Mouse (Mus musculus) intestine, embryonic 14.5 days (tissue): ENCODE results near the gene Odf4. TPM values are rescaled to one million over a fixed set of nuclear protein-coding genes. Genes with fewer than 3 reads are reported as not detected.
"Not testable (repeated sequence)": the region's sequence is repeated elsewhere in the genome, so short reads cannot be mapped to it uniquely, and the experiment has no call there.

Experiments
- ATAC-seq: fragments of 200-750 bp; cut with Nextera tagmentation; replicated peaks from 2 replicates; pipeline ENCODE4 v1.8.0; 2017; ENCODE audit warnings: low read depth, moderate number of reproducible peaks, moderate TSS enrichment, moderate library complexity; ENCODE audit not compliant: low FRiP score, low TSS enrichment
- DNase-seq: peaks from one replicate; pipeline ENCODE4 v3.0.0-alpha.2; 2018; ENCODE audit warnings: low spot score
- H3K27ac ChIP-seq: fragments of 300-500 bp; sonication (generic); 2 replicates; pipeline ENCODE4 v1.5.1; 2014; ENCODE audit warnings: low read depth, mild to moderate bottlenecking, control low read depth
- H3K27me3 ChIP-seq: fragments of 300-500 bp; sonication (generic); replicated peaks from 2 replicates; pipeline ENCODE4 v1.6.1; 2014; ENCODE audit warnings: low read length, control low read depth; ENCODE audit not compliant: control insufficient read depth, insufficient read depth
- H3K36me3 ChIP-seq: fragments of 300-500 bp; sonication (generic); 2 replicates; pipeline ENCODE4 v1.6.1; 2014; ENCODE audit warnings: low read length, control low read depth; ENCODE audit not compliant: control insufficient read depth, insufficient read depth
- H3K4me1 ChIP-seq: fragments of 300-500 bp; sonication (generic); replicated peaks from 2 replicates; pipeline ENCODE4 v1.6.1; 2014; ENCODE audit warnings: low read length, control low read depth, mixed read lengths; ENCODE audit not compliant: control insufficient read depth, insufficient read depth
- H3K4me2 ChIP-seq: fragments of 300-500 bp; sonication (generic); 2 replicates; pipeline ENCODE4 v1.6.1; 2014; ENCODE audit warnings: low read length
- H3K4me3 ChIP-seq: fragments of 300-500 bp; sonication (generic); 2 replicates; pipeline ENCODE4 v1.5.1; 2014; ENCODE audit warnings: low read depth, low read length, control low read depth, mixed read lengths
- H3K9ac ChIP-seq: fragments of 300-500 bp; sonication (generic); 2 replicates; pipeline ENCODE4 v1.6.1; 2014; ENCODE audit warnings: mild to moderate bottlenecking, low read length
- H3K9me3 ChIP-seq: fragments of 300-500 bp; sonication (generic); 2 replicates; pipeline ENCODE4 v1.6.1; 2016; ENCODE audit warnings: low read length, control low read depth; ENCODE audit not compliant: control insufficient read depth
- WGBS: fragments of 180-500 bp; shearing (Covaris S2); extraction: QIAGEN DNeasy Blood & Tissue Kit; methylation state at CpG from one replicate; pipeline ENCODE4 v1.1.7; 2014; 5-methylcytosine and 5-hydroxymethylcytosine counted together
- polyA plus RNA-seq: library from polyadenylated mRNA; unstranded; fragments of >200 nt; fragmentation: Nextera tagmentation; extraction: Ambion mirVana; gene quantifications from 2 replicates; pipeline ENCODE4 v1.2.1, GENCODE M21; 2014

Gene Odf4
- polyA plus RNA-seq, 1 experiment from 2014 or later, result 0.22 TPM

DNA sequence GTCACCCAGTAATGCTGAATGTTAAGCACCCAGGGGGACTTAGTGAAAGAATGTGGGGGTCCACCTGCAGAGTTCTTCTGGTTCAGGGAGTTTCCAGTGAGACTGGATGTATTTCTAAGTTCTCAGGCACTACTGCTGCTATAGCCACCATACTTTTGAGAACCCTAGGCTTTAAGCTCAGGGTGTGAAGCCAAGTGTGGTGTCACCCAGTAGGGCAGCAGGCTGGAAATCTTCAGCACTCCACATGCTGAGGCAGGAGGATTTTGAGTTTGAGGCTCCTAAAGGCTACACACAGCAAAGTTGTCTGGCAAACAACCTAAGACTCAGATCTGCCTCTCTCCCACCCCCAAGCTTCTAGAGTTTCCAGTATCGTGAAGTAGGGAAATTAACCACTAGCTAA, 39.7 kb upstream of the Odf4 start:
- DNase-seq (no peak), ATAC-seq (no peak)
- 48% methylated on average over 1 of the region's 1 CpGs for WGBS
- Histone ChIP-seq H3K27ac (no peak overlapping the region), H3K4me2 (no peak overlapping the region), H3K9ac (no peak overlapping the region), H3K4me3 (no peak overlapping the region), H3K4me1 (peaks cover 4% of the 10 kb centered on the region; the same call in 1 of the 2 replicates), H3K9me3 (no peaks in the 10 kb centered on the region), H3K27me3 (no peaks in the 10 kb centered on the region), H3K36me3 (no peaks in the 10 kb centered on the region)

DNA sequence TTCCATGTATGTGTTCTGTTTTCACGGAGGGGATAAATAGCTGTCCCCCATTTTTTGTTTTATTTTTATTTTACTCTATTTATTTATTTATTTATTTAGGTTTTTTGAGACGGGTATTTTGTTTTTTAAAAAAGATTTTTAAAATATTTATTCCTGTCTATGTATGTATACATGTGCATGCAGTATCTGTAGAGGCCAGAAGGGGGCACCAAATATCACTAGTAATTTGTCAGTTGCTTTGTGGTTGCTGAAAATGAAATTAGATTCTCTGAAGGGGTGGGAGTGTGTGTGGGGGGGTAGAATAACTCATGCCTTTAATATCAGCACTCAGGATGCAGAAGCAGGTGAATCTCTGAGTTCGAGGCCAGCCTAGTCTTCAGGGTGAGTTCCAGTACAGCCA, 39.0 kb upstream of the Odf4 start:
- DNase-seq, result peak; percentile 72
- H3K4me2 ChIP-seq, result no peak overlapping the region
- H3K4me1 ChIP-seq, result peaks cover 4% of the 10 kb centered on the region; the same call in 1 of the 2 replicates
- no peaks in the 10 kb centered on the region for H3K9me3 ChIP-seq
- 32% methylated on average over 3 of the region's 3 CpGs for WGBS
- no peaks in the 10 kb centered on the region for H3K36me3 ChIP-seq
- H3K27me3 ChIP-seq, result no peaks in the 10 kb centered on the region
- no peak for ATAC-seq
- H3K27ac ChIP-seq, result no peak overlapping the region
- no peak overlapping the region for H3K4me3 ChIP-seq
- no peak overlapping the region for H3K9ac ChIP-seq

DNA sequence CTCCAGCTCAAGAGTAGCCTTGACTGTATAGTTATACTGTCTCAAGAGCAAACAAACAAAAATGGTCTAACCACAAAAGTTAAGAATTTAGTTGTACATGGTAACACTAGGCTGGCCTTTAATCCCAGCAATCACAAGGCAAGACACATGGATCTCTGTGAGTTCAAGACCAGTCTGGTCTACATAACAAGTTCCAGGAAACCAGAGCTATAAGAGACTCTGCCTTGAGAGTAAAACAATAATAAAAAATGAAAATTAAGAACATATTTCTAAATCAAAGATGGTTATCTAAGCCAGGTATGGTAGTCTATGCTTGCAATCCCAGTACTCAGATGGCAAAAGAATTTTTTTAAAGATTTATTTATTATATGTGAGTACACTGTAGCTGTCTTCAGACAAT, 38.2 kb upstream of the Odf4 start:
- ATAC-seq (no peak), DNase-seq (no peak)
- Histone ChIP-seq H3K36me3 (no peaks in the 10 kb centered on the region), H3K9me3 (no peaks in the 10 kb centered on the region), H3K4me2 (no peak overlapping the region), H3K27me3 (no peaks in the 10 kb centered on the region), H3K4me1 (peaks cover 4% of the 10 kb centered on the region; the same call in 1 of the 2 replicates), H3K4me3 (no peak overlapping the region), H3K9ac (no peak overlapping the region), H3K27ac (no peak overlapping the region)

DNA sequence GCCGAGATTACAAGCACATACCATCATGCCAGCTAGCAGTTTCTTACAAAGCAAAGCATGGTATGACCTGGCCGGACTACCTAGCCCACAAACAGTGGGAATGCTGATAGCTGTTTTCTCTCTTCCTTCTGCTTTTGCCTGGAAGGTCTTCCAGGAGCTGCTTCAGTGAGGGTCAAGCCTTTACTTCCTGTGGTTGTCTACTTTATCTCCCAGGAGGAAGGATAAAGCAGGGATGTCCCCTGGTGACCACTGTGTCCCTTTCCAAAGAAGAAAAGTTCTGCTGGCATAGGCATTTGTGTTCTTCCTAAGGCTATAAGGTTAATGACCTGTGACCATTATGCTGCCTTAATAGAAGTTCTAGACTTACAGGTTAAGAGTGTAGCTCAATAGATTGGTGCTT, 36.5 kb upstream of the Odf4 start:
- H3K9ac ChIP-seq, result no peak overlapping the region
- peaks cover 4% of the 10 kb centered on the region; the same call in 1 of the 2 replicates for H3K4me1 ChIP-seq
- WGBS, result 83% methylated on average over 2 of the region's 2 CpGs
- H3K4me3 ChIP-seq, result no peak overlapping the region
- no peak overlapping the region for H3K27ac ChIP-seq
- H3K27me3 ChIP-seq, result no peaks in the 10 kb centered on the region
- DNase-seq, result no peak
- ATAC-seq, result no peak
- no peaks in the 10 kb centered on the region for H3K9me3 ChIP-seq
- H3K36me3 ChIP-seq, result no peaks in the 10 kb centered on the region
- H3K4me2 ChIP-seq, result no peak overlapping the region

DNA sequence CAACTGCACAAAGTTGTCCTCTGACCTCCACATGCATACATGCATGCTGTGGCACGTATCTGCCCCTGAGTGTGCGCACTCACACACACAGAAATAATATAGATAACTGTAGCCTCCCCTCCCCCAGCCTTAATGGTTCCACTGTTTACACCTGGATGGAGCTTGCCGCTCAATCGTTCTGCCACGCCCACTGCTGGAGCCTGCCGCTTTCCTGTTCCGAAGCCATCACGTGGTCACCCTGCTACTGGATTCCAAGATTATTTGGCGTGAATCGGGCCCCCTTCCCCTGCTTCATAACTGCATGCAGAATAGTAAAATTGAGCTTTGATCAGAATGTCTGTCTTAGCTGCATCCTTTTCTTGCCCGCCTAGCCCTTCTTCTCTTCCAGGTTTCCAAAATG, 35.3 kb upstream of the Odf4 start:
- not testable (repeated sequence) for H3K4me2 ChIP-seq

DNA sequence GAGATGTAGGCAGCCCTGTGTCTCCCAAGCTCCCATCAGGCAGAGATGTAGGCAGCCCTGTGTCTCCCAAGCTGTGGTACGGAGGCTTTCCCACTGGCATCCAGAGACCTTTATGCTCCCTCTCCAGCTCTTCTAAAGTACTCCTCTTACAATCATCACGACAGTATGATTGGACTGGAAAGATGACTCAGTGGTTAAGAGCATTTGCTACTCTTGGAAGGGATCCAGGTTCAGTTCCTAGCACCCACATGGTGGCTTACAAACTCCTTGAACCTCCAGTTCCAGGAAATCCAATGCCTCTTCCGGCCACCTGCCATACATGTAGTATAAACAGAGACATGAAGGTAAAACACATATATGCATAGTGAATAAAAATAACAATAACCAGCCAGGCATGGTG, 34.7 kb upstream of the Odf4 start:
- Histone ChIP-seq H3K36me3 (no peaks in the 10 kb centered on the region), H3K9ac (no peak overlapping the region), H3K4me3 (no peak overlapping the region), H3K4me2 (no peak overlapping the region), H3K4me1 (no peaks in the 10 kb centered on the region), H3K27me3 (peaks cover 8% of the 10 kb centered on the region; the same call in 1 of the 2 replicates), H3K9me3 (no peaks in the 10 kb centered on the region), H3K27ac (no peak overlapping the region)
- DNase-seq, result no peak
- no peak for ATAC-seq
- WGBS, result 73% methylated on average over 3 of the region's 3 CpGs

More for the DNA sequence above, 35.3 kb upstream of the Odf4 start:
- DNase-seq, H3K27ac ChIP-seq, H3K27me3 ChIP-seq, H3K4me3 ChIP-seq, H3K9ac ChIP-seq, ATAC-seq, H3K36me3 ChIP-seq, H3K9me3 ChIP-seq, H3K4me1 ChIP-seq: not testable (repeated sequence)
- WGBS, result 19% methylated on average over 11 of the region's 11 CpGs

DNA sequence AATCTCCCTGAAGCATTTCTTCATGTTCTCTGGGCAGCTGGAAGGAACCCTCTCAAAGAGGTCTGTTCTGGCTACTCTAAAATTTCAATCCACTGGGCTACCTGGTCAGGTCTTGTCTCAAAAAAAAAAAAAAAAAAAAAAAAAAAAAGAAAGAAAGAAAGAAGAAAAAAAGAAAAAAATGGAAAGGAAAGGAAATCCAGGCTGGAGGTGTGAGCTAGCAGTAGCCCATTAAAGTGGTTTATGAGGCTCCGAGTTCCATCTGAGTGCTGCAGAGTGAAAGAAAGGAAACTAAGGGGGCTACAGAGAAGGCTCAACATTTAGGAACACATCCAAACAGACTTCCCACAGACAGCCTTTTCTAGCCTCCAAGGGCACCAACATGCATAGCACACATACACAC, 31.1 kb upstream of the Odf4 start:
- H3K4me1 ChIP-seq, result peaks cover 4% of the 10 kb centered on the region; the same call in 1 of the 2 replicates
- H3K4me3 ChIP-seq, result no peak overlapping the region
- 89% methylated on average over 1 of the region's 1 CpGs for WGBS
- no peaks in the 10 kb centered on the region for H3K9me3 ChIP-seq
- no peaks in the 10 kb centered on the region for H3K36me3 ChIP-seq
- no peak overlapping the region for H3K4me2 ChIP-seq
- DNase-seq (no peak), ATAC-seq (no peak)
- H3K27me3 ChIP-seq, result peaks cover 37% of the 10 kb centered on the region
- H3K9ac ChIP-seq, result no peak overlapping the region
- H3K27ac ChIP-seq, result no peak overlapping the region

DNA sequence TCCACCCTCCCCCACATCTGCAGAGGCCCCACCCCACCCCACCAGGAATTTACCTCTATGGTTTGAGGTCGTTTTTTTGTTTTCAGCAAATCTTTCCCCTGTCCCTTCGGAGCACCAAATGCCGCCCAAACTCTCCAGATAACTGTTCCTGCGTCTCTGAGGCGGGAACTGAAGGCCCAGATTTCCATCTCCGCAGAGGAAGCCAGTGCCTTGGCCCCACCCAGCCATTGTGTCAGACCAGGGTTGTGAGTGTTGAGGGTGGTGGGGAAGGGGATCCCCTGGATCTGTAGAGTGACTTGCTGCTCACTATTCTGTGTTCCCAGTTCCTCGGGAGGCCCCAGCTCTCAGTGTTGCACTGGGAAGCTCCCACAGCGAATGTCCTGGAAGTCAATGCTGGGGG, 30.4 kb upstream of the Odf4 start, which contains the start of gene Arhgef15:
Arhgef15 (minus strand) TSS at position 173 of the 400 bp plus-strand sequence.
- no peak for ATAC-seq
- Histone ChIP-seq H3K9me3 (no peaks in the 10 kb centered on the region), H3K27me3 (peaks cover 38% of the 10 kb centered on the region), H3K4me1 (peaks cover 4% of the 10 kb centered on the region; the same call in 1 of the 2 replicates), H3K36me3 (no peaks in the 10 kb centered on the region), H3K27ac (no peak within 1 kb of the TSS), H3K9ac (0 out of 2 replicates have a peak within 1 kb of the TSS, but pooled peaks have one; percentile 13), H3K4me3 (peak within 1 kb of the TSS; percentile 8; the same call in 1 of the 2 replicates), H3K4me2 (0 out of 2 replicates have a peak within 1 kb of the TSS, but pooled peaks have one; percentile 13)
- whole genome bisulfite sequencing, result 43% methylated on average over 8 of the region's 8 CpGs
- no peak for DNase-seq

DNA sequence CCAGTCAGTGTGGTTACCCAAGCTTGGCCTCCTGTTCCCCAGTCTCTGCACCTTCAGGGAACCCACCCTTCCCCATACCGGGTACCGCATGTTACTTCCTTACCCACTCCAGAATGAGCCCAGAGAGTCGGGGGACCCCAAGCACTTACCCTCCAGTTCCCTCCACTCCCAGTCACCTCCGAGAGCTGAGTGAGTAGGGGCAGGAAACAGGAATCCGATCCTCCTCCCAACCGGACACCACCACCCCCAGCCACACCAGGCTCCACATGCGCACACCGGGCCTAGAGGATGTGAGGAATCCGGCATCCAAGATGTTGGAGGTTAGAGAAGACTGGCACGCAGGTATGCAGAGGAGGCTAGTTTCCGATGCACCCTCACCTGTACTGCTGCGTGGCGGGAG, 29.8 kb upstream of the Odf4 start:
- H3K27ac ChIP-seq, result no peak overlapping the region
- H3K36me3 ChIP-seq, result no peaks in the 10 kb centered on the region
- H3K4me3 ChIP-seq, result peak overlapping the region; percentile 8; the same call in 1 of the 2 replicates
- H3K4me2 ChIP-seq, result 0 out of 2 replicates have a peak overlapping the region, but pooled peaks have one; percentile 13
- DNase-seq, result no peak
- H3K9me3 ChIP-seq, result no peaks in the 10 kb centered on the region
- H3K4me1 ChIP-seq, result peaks cover 4% of the 10 kb centered on the region; the same call in 1 of the 2 replicates
- no peak overlapping the region for H3K9ac ChIP-seq
- WGBS, result 34% methylated on average over 13 of the region's 13 CpGs
- peaks cover 41% of the 10 kb centered on the region for H3K27me3 ChIP-seq
- no peak for ATAC-seq
